Mouse (Mus musculus) spleen, adult 12 weeks (tissue): ENCODE measurements around the gene Mtfr1l.

Source experiments
- DNase-seq: peaks from one replicate; pipeline ENCODE4 v3.0.0; 2022; ENCODE audit warnings: low spot score

The Mtfr1l gene

GRCm38 (mm10) chr4:134557626-134558249, 22.6 kb upstream of the Mtfr1l start:
- no peak for DNase-seq

DNA sequence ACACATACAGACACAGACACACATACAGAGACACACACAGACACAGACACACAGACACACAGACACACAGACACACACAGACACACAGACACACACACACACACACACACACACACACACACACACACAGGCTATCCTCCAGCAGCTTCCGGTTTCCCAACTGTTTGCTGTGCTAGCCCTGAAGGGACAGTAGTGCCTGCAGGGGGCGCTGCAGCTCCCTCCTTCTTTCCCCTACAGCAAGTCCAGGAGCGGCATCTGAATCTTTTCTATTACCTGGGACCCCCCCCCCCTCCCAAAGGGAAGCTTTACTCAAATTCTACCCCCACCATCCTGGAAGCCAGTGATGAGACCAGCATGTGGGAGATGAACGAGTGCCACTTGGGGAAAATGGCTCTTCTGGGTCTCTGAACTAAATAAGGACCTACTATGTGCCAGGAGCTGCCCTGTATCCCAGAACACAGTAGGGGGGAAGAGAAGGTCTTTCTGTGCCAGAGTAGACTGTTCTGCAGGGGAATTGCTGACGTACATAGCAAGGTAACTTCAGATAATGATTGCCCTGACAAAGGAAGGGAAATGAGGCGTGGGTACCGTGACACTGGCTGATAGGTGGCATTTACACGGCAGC, 20.9 kb upstream of the Mtfr1l start:
- DNase-seq: no peak

DNA sequence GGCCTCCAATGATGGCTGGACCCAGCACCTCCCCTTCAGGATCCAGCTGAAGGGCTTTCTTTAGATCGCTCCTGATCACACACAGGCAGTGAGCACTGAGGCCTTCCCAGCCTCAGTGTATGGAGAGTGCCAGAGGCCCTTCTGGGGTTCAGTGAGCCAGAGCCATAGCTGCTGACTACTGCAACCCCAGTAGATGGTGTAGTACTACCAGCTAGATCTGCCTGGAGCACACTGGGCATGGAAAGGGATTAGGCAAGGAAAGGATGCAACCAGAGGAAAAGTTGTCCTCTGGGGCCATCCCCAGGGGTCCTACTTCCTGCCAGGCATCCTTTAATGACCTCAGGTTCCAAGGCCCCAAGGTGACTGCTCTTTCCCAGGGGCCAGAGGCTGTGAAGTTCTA, 18.4 kb upstream of the Mtfr1l start:
- no peak for DNase-seq

DNA sequence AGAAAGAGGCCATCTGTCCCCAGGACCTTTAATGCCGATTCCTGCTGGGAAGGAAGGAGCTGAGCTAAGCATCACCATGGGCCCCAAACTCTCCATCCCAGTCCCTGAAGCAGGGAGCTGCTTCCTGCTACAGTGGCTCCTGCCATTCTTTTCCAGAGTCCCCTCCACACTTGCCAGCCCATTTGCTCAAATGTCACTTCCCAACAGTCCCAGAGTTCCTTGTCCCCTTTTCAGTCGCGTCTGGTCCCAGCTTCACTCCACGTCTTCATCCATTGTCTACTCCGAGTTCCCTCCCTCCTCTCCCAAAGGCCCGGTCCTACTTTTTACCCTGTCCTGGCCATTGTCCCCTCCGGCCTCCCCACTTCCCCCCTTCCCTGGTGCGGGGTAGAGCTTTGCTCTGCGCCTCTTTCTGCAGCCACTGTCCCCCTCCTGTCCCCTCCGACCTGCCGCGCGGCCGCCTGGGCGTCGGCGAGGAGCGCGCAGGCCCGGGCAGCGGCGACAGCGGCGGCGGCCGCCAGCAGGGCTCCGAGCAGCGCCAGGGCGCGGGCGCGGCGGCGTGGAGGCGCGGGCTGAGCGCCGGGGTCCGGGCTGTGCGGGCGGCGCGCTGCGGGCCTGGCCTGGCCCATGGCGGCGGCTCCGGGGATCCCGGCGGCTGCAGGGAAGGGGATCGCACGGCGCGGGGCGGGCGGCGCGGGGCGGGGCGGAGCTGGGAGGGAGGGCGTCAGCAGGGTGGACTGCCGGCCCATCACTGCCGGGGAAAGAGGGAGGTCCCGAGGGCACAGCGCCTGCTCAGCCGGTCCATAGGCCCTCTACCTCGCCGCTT, 16.5 kb upstream of the Mtfr1l start, which contains the start of gene Selenon:
TSS of gene Selenon (minus strand) at position 673 of the 823 bp plus-strand sequence.
- no peak for DNase-seq

GRCm38 (mm10) chr4:134549899-134550298, 14.7 kb upstream of the Mtfr1l start:
- DNase-seq: no peak

DNA sequence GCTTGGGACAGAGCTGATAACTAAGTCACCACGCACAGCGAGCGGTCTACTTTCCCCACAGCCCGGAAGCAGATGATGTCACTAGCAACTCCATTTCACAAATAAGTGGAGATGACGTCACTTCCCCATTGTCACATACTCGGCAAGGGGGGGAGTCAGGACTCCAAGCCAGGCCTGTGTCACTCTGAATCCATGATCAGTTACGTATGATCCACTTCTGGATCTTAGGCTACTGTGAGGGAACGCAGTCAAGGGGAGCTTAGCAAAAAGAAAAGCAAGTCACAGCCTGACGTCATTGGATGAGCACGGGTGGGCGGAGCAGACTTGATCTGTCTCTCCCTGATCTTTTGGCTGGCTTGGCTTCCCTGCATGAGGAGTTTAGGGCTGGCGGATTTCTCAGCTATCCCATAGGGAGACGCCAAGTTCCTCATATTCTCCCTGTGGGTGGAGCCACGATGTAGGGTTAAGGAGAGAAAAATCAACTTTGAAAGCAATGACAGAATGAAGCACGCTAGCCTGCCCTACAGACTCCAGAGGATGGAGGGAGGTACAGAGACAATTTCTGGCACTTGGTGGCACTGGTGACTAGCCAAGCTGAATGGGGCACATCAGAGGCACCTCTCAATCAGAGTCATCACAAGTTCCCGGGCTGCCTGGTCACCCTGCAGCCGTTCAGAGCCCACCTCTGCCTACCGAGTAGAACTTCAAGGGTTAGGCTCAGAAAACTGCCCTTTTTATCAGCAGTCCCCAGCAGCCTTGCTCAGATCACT, 13.2 kb upstream of the Mtfr1l start:
- DNase-seq: no peak

DNA sequence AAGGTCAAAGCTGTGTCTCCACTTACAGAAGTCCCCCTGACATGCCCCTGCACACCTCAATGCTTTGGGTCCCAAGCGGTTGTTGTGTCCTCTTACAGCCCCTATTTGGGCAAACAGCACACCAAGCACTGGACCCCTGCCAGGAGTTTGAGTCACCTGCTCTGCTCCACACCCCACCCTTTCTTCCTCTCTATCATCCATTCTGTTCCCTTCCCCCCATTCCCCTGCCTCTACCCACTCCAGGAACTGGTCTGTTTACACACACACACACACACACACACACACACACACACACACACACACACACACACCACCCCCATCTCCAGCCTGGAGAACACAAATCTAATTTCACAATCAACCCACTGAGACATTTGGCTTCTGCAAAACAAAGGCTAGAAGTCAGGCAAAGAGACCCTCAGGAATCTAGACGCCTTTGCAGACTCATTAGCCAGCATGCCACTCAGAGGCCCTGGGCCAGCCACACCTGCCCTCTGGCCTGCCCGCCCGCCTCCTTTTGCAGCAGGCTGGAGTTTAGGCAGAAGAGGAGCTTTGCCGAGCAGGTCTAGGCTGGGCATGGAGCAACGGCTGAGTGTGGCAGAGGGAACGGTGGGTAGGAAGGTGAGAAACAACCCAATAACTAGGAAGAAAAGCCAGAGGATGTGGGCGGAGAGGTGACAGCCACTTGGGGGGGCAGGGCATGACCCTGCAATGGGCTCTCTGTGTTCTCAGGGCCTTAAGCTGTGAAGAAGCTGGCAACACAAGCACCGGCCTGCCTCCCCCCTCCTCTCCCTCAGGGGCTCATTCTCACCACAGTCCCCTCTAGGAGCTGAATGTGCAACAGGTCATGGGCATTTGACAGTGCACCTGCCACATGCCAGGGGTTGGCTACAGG, 11.9 kb upstream of the Mtfr1l start:
- no peak for DNase-seq

- DNase-seq: peak; percentile 81
Measured at GRCm38 (mm10) chr4:134543261-134543660, 8.1 kb upstream of the Mtfr1l start.

- DNase-seq: no peak
Measured at GRCm38 (mm10) chr4:134542726-134543125, 7.5 kb upstream of the Mtfr1l start.

DNA sequence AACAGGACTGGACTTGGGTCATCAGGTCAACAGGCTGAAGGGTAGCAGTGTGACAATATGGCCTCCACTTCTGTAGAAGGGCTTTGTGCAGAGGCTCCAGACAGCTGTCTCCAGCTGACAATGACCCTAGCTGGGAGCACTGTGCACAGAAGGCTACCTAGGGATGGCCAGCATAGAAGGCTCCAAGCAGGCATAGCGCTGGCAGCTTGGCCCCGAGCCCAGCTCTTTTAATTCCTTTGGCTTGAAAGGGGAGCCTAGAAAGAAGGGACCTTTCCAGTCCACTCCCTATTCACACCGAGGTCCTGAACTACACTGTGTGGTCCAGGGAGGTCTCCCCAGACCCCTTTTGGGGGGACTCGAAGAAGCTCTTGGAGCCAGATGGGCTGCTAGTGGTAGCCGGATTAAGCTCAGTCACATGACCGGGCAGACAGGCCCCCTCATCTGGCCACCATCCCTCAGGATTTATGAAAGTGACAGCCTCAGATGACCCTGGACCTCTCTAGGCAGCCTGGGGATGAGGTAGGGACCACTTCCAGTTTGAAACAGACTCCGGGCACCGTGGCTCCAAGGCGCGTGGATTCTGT, 3.9 kb upstream of the Mtfr1l start:
- no peak for DNase-seq

- no peak for DNase-seq
Measured at GRCm38 (mm10) chr4:134535787-134536151, 582 bp upstream of the Mtfr1l start.

DNA sequence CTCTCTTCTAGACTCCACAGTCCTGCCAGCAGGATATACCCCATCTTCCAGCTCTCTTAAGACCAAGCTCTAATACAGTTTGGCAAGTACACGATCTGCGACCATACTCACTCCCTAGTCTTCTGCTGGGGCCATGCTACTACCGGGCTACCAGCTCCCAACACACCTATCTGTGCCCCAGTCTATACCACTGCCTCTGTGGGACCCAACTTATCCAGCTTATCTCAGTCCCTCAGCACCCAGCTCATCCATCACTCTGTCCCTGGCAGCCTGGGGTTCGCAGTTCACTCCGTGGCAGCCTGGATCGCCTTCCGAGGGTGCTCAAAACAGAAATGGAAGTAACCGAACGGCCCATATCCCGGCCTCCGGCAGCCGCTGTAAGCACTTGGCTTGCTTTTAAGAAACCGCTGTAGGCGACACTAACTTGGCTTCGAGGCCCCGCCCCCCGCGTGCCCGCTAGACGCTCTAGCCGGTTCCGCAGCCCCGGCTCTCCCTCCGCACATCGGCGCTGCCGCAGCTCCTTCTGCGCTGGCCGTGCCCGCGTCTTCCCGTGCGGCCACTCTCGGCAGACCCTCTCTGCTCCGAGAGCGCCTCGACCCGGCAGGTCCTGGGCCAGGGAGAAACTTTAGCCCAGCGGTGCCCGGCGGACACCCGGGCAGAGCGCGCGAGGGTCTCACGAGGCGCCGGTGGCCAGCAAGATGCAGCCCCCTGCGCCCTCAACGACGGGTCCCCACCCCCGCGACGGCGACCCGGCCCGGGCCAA, 882 bp downstream of the Mtfr1l start:
- DNase-seq: peak; percentile 74

DNA sequence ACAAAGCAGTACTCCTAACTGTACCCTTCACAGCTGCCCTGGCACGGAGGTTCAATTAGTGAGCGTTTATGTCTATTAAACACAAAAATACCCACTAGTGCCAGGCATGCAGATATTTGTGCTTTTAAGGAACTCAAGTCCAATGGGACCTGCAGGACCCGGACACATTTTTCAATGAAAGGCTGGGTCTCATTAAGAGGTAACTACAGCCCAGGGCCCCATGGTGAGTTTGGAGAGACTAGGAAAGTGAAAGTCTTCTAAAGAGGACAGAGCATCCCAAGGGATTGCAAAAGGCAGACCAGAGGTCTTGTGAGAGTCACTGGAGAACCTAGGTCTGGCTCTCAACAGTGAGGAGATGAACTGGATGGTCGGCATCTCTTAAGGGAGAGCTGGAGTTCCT, 1.8 kb downstream of the Mtfr1l start:
- DNase-seq: no peak

GRCm38 (mm10) chr4:134532928-134533327, 2.3 kb downstream of the Mtfr1l start:
- no peak for DNase-seq

DNA sequence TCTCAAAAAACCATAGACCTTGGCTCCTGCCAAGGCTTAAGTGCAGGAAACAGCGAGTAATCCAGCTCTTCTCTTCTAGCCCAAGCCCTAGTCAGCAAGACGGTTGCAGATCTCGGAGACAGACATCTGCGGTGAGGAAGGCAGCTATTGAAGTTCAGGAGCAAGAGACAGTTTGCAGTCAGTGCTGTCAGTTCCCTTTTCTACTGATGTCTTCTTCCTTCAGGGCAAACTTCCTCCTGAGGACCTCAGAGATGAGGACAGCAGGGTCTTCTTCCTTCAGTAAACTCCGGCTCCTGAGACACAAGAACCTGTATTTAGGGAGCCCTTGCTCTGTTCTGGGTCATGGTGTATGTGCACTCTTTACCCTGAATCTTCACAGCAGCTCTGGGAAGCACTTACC, 9.0 kb downstream of the Mtfr1l start:
- DNase-seq: no peak

DNA sequence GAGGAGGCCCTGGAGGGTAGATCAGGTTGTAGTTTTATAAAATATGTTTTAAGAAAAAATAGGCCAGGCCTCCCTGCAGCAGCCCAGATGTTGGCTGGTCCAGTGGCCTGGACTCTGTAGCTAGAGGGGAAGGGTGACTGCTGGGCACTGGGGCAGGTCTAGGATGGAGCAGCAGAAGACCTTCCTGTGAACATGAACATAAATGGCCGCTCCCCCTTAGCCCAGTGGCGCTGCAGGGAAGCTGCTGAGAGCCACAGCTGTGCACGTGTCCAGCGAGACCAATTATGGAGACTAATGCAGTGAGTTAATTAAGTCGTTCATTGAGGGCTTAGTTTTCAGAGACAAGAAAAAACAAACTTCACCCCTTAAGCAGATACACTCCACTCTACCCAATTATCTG, 9.4 kb downstream of the Mtfr1l start:
- DNase-seq: no peak

DNA sequence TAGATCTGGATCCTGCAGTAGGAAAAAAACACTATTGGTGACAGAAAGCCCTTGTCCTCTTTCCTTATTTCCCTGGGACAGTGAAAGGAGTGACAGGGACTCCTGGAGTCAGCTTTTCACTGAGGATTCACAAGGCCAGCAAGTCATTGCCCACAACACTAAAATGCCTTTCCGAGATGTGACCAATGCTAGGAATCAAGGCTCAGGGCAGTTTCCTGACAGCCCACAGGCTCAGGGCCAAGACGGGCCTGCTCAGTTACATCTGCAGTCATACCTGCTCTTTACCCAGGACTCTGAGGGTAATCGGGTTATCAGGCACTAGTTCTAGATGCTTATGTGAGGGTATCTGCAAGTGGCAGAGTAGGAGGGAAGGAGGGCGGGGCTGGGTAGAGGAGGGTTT, 11.7 kb downstream of the Mtfr1l start:
- no peak for DNase-seq

DNA sequence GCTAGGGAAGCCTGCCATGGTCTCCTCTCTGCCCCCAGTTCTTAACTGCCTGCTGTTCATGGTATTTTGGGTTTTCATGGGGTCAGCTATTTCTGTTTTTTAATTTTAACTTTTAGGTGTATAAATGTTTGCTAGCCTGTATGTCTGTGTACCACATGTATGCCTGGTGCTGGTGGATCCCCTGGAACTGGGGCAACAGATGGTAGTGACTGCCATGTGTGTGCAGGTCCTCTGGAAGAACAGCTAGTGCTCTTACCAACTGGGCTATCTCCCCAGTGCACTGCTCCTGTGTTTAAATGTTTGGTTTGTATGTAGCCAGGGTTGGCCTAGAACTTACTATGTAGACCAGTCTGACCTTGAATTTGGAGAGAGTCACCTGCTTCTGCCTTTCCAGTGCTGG, 15.9 kb downstream of the Mtfr1l start:
- no peak for DNase-seq

DNA sequence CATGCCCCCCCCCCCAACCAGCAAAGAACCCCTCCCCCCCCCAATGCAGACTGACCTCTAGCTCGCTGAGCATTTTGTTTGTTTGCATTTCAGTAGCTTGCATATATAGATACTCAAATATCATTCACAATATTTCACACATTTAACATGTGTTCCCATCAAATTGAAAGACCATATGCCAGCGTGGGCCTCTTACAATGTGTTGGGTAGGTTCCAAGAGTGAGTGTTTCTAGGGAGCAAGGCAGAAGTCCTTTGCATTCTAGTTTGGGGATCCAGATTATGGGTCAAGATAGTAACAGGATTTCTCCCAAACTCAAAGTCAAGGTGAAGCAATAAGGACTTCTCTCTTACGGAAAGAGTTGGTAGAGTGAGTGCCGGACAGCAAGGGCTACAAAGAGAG, 16.6 kb downstream of the Mtfr1l start:
- DNase-seq: no peak

GRCm38 (mm10) chr4:134517719-134518118, 17.5 kb downstream of the Mtfr1l start:
- no peak for DNase-seq
